Mouse (Mus musculus) ES-E14 (cell line): ENCODE results near the gene Shbg.

ENCODE experiments used
- CHD2 ChIP-seq: IDR thresholded peaks from 2 replicates; pipeline ENCODE4 v1.6.1; 2014; ENCODE audit warnings: mild to moderate bottlenecking, low read depth, low read length, inconsistent platforms
- HCFC1 ChIP-seq: IDR thresholded peaks from 2 replicates; pipeline ENCODE4 v1.6.1; 2012; ENCODE audit warnings: low read length, inconsistent platforms, borderline replicate concordance; ENCODE audit not compliant: insufficient read depth
- ZC3H11A ChIP-seq: IDR thresholded peaks from 2 replicates; pipeline ENCODE4 v1.6.1; 2012; ENCODE audit warnings: low read depth, mild to moderate bottlenecking, inconsistent platforms, low read length, borderline replicate concordance
- ZNF384 ChIP-seq: IDR thresholded peaks from 2 replicates; pipeline ENCODE4 v1.6.1; 2012; ENCODE audit warnings: low read depth, low read length, inconsistent platforms

- TF ChIP-seq HCFC1 = no peak
- no peak for TF ChIP-seq CHD2
- no peak for TF ChIP-seq ZC3H11A
- TF ChIP-seq ZNF384 = no peak
Observed at GRCm38 (mm10) chr11:69620394-69621081, 2.8 kb upstream of the Shbg start.
